Mouse (Mus musculus) thymus, postnatal 14 days (tissue): ENCODE results near the gene Neurod2.

Experiments used
- DNase-seq: peaks from one replicate; pipeline ENCODE4 v3.0.0; 2021

Neurod2 gene

DNA sequence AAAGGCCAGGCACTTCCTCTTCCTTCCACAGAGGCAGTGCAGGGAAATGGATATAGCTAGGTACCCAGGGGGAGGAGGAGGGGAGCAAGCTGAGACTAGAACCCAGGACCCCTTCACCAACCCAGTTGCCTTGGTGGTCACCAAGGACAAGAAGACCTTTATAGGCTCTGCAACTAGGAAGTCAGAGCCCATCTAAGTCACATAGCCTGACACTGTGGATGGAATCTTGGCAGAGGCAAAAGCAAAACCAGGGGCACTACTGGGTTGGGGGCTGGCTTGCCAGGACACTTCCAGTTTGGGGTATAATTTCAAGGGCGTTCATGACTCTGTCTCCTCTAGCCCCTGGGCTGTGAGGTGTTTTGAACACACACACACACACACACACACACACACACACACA, 2.0 kb upstream of the Neurod2 start:
- DNase-seq: no peak

- no peak for DNase-seq
Observed at GRCm38 (mm10) chr11:98330745-98331204, 1.3 kb upstream of the Neurod2 start.

DNA sequence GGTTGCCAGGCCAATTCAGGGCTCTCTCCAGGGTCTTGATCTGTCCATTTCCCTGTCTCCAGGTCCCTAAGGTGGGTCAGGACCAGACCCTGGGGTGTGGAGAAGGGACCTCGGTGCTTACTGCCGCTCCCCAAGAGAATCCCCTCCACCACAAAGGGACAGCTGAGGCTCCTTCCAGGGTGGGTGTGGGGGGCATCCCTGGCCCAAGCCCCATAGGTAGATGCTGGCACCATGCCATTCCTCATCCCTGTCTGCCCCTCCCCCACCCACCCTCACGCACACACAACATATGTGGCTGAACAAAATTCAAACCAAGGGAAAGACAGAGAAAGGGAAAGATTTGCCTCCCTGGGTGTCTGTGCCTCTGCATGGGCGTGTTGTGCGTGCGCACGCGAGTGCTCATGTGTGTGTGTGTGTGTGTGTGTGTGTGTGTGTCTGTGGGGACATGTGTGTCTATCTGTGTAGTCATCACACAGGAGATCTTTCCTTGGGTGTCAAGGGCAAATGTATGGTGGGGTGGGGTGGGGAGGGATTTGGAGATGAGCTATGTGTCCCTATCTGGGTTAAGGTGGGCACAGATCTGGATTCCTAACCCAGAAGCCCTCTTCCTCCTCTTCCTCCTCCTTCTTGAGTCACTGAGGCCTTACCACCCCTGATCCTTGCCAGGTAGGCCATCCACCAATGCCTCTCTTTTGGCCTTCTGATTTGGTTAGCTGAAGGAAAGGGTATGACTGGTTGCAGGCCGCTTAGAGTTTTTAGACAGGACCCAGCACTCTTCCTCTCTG, 704 bp upstream of the Neurod2 start:
- no peak for DNase-seq

- no peak for DNase-seq
Observed at GRCm38 (mm10) chr11:98328371-98329069, 928 bp downstream of the Neurod2 start.

DNA sequence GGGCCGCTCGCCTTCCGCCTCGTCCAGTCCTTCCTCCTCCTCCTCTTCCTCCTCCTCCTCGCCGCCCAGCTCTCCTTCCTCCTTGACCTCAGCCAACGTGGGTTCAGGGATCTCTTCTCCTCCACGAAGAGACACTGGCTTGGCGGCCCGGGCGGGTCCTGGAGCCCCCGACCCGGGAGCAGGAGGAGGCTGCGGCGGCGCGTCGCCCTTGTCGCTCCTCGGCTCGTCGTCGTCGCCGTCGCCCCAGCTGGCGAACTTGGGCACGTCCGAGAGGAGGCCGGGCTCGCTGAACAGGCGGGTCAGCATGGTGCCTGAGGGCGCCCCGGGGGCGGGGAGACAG, 1.4 kb downstream of the Neurod2 start:
- no peak for DNase-seq

DNA sequence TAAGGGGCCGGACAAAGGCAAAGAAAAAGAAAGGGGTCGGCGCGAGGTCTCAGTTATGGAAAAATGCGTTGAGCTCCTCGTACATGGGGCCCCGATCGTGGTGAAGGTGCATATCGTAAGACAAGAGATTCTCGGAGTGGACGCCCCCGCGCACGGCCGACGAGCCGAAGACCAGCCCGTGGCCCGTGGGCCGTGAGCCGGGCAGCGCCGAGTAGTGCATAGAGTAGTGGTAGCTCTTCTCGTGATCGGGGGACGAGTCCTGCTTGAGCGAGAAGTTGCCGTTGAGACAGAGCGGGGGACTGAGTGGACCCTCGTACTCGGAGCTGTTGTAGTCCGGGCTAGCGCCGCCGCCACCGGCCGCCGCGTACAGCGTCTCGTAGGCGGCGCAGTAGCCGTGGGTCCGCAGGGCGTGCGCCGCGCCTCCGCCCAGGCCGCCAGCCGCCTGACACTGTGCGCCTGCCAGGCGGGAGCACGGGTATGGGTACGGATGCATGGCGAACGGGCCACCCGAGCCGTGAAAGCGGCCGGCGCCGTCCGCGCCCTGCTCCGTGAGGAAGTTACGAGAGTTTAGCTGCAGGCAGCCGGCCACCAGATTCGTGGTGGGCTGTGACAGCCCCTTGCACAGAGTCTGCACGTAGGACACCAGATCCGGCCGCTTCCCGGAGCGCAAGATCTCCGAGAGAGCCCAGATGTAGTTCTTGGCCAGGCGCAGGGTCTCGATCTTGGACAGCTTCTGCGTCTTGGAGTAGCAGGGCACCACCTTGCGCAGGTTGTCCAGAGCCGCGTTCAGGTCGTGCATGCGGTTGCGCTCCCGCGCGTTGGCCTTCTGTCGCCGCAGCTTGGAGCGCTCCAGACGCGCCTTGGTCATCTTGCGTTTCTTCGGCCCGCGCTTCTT, 2.1 kb downstream of the Neurod2 start:
- no peak for DNase-seq

GRCm38 (mm10) chr11:98326741-98327135, 2.7 kb downstream of the Neurod2 start:
- no peak for DNase-seq

- no peak for DNase-seq
Observed at GRCm38 (mm10) chr11:98325821-98326218, 3.6 kb downstream of the Neurod2 start.

DNA sequence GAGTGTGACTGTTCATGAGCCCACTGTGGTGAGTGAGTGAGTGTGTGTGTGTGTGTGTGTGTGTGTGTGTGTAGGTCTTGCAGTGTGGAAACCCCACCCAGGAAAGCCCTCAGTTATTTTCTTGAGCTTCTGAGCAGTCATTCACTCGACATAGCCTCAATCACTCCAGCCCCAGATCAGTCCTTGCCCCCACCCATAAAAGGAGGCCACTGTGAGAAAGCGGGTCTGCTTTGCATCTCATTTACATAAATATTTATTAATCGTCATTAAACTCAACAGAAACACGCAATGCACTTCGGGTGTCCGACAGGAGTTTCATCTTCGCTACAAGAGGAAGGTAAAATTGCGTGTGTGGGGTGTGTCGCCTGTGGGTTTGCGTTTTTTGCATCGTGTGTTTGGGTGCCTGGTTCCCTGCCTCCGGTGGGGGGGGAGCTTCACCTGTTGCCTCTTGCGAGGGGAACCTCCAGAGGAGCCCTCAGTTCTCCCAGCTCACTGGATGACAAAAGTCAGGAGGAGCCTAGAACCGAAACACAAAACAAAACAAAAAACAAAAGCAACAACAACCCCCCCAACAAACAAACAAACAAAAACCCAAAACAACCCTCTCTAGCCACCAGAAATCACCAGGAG, 4.1 kb downstream of the Neurod2 start:
- no peak for DNase-seq

DNA sequence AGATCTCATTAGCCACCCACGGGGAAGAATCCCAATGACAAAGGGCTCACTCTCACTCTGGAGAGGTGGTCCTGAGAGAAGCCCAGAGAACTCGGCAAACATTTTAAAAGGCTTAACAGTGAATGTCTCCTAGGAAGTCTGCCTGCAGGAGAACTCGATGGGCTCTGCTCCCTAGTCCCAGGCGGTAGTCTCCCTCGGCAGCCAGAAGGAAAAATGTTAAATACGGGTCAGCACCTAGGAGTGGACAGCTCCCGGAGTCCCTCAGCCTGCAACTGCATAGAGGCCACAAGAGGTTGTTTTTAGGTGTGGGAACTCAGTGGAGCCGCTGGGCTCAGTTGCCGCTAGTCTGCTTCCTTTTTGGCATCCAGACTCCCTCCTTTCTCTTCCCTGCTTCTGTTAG, 5.5 kb downstream of the Neurod2 start:
- no peak for DNase-seq

DNA sequence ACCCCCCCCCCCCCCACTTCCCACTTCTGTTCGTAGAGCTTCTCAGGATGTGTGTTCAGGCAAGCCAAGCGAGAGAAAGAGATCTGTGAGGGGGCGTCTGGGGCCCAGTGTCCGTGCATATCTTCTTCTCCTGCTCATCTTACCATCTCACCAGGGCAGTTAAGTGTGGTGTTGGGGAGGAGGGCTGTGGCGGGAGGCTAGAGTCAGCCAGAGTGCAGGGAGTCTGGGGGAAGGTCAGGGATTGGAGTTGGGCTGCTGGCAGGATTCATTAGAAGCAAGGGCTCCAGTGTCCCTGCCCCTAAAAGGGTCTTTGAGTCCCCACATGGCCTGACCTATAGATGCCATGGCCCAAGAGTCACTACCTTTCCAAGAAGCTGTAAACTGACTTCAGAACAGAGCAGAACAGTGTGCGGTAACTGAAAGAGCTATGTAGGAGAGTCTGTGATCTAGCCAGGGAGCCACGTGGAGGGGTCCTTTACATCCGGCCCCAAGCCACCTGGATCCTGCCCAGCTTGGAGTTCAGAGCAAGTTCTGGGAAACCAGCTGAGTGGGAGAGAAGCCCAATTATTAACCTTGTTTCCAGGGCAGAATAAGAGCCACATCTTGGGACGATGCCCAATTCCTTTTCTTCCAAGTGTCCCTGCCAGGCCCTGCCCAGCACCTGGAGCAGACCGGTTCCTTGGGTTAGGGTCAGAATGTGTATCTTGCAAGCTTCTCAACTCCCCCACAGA, 6.1 kb downstream of the Neurod2 start:
- DNase-seq: no peak

DNA sequence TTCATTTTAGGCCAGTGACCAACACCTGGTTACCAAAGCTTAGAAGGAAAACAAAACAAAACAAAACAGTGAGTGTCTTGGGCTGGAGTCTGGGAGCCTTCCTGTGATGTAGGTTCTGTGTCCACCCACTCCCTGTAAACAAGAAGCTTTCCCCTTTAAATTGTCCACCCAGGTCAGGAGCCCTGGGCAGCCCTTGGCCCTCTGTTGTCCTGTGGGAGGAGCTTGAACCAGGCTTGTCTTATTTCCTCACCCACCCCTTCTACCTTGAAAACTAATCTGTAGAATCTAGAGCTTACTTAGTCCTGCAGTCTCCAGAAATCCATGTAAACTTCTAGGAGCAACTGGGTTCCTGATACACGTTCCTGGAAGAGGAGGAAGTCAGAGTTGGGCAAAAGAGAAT, 7.3 kb downstream of the Neurod2 start:
- DNase-seq: no peak

- no peak for DNase-seq
Observed at GRCm38 (mm10) chr11:98321677-98322003, 7.8 kb downstream of the Neurod2 start.

DNA sequence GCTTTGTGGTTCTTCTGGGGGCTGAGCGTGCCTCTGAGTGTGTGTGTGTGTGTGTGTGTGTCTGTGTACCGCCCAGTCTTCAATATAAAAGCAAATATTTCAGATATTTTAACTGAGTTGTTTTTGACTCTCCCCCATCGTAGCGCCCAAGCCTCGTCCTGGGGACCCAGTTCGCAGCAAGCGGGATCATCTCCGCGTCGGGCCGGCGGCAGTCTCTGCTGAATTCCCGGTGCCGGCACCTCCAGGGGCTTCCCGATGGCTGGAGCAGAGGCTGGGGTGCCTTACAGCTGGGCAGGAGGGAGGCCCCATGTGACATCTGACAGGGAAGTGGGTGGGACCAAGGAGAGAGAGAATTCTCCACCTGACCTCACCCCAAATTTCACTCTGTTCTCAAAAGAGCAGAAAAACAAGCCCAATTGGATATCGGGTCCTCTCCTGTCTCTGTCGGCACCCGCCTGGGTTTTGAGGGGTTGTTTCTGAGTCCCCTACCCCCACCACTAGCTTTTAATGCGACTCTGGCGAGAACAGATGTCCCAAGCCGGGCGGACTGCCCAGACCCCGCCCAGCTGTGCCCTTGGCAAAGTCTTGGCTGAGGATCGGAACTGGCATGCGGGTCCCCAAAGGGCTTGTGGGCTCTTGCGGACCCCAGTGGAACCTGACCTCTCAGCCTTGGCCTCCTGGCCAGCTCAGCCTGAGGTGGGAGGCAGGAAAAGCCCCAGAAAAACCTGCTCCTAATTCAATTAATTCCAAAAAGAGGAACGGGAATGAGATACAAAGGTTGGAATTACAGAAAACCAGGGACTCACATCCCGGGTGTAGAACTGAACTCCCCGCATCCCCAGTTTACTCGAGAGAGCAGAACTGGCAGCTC, 8.4 kb downstream of the Neurod2 start:
- no peak for DNase-seq

DNA sequence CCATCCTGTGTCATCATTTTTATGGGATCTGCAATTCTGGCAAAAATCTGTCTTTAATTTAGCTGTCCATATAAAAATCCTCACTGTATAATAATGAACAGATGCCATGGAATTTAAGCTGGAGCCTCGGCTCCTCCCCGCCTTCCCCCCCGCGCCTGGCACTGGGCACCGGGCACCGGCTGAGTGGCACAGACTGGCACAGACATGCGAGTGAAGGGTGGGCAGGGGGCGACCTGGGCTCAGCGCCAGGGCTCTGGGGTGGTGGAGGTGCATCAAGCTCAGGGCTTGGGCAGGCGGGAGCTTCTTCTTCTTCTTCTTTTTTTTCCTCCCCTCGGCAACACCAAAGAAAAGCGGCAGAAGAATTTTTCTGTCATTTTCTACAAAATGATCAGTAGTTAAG, 9.1 kb downstream of the Neurod2 start:
- no peak for DNase-seq

DNA sequence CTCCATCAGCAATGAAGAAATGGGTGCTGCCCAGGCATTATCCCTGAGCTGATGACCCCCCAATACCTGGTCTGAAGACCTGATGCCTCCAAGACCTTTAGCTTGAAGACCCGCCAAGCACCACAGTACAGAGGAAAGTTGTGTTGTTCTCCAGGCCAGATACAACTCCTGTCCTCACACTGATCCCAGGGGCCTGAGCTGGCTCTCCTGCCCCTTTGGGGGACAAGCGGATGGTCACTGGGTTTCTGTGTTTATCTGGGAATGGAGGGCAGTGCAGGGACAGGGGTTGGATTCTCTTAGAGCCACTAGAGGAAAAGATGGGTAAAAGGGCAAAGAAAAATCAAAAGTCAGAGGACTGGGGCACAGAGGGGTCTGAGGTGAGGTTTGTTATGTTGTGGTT, 9.5 kb downstream of the Neurod2 start:
- no peak for DNase-seq

DNA sequence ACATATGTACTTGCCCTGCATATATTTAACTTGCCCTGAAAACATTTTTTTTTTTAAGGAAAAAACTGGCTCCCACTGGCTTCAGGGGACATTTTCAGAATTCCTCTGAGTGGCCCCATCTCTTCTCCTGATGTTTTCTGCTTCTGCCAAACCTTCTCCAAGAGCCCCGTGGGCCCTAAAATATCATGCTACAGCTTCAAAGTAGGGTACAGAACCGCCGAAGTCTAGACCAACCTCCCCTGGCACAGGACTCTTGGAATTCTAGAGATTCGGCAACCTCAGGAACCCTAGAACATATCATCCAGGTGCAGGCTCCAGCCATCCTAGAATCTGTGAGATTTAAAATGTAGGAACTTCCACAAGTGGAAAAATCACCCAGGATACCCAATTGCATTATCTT, 9.9 kb downstream of the Neurod2 start:
- no peak for DNase-seq

DNA sequence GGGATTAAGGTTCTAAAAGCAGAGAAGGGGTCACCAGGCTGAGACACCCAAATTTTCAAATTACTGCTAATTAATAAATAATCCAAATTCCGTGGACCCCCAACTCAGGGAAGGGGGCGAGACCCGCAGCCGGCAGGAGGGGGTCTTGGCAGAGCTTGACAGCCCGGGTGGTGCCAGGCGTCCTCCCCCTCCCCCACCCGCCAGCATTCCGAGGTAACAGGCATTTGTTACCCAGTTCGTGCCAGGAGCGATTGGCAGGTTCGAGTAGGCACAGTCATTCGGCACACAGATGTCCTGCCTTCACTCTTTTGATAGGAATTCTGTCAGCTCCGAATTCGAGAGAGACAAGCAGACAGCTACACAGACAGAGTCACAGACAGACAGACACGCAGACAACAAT, 10.3 kb downstream of the Neurod2 start:
- DNase-seq: no peak

DNA sequence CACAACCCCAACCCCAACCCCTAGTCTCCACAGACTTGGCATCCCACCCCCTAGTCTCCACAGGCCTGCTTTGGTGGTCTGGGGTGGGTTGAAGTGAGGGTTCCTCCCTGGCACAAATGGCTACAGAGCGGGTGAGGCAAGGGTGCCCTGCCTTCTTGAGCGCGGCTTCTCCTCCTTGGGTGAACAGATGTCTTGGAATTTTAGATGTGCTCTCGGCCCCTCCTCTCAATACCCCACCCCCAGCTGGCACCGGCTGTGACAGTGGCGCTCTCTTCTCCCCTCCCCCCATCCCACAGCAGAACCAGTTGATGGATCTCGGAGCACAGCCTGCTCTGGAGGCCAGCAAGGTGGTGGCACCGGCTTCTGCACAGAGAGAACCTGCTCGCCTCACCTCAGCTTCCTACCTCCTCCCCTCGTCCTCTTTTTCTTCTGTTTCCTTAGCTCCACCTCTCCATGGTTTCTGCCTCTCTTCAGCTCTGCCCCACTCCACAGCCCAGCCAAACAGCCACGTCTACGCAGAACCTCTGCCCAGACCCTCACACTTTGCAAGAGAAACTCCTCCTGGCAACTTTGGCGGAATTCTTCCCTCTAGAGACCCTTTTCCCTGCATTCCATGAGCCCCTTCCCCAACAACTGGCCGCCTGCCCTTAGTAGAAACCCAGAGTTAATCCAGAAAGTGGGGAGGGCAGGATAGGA, 10.9 kb downstream of the Neurod2 start:
- DNase-seq: no peak

GRCm38 (mm10) chr11:98317479-98317878, 12.0 kb downstream of the Neurod2 start:
- no peak for DNase-seq

DNA sequence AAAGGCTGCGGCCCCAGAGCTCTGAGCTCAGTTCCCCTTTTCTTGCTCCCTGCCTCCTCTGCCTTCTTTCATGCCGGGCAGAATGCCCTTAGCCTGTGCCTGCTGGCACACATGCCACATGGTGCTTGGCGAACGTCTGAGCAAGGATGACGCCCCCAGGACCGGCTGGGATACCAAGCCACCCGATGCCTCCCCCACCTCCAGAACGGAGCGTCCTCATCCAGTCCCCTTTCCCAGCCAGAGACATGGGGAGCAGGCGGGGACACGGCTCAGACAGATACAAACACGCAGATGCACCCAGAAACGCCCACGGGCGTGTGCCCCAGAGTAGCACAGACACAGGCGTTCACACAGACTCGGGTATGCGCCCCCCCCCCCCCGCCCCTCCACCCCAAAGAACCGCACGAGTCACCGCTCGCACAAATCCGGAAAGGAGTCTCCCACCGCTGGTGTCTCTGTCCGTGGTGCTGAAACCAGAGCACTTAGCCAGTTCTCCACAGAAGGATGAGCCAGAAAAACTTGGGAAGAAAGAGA, 15.6 kb downstream of the Neurod2 start:
- DNase-seq: peak; percentile 53
